Mouse (Mus musculus) olfactory bulb, adult 2 months (tissue): ENCODE results near the gene Dnajb2. TPM values are rescaled to one million over a fixed set of nuclear protein-coding genes. Genes with fewer than 3 reads are reported as not detected.

Experiments used
- H3K27ac ChIP-seq: fragments of 200-500 bp; 2 replicates; pipeline ENCODE4 v1.5.1; 2012; ENCODE audit warnings: low read depth, low read length; ENCODE audit not compliant: insufficient read depth
- H3K4me1 ChIP-seq: fragments of 200-500 bp; 2 replicates; pipeline ENCODE4 v1.6.1; 2012; ENCODE audit warnings: low read length; ENCODE audit not compliant: control insufficient read depth, insufficient read depth
- H3K4me3 ChIP-seq: fragments of 200-500 bp; 2 replicates; pipeline ENCODE4 v1.5.1; 2012; ENCODE audit warnings: mild to moderate bottlenecking, low read depth, low read length, moderate library complexity; ENCODE audit not compliant: insufficient read depth
- CTCF ChIP-seq: fragments of 200-500 bp; IDR thresholded peaks from 2 replicates; pipeline ENCODE4 v1.5.1; 2012; ENCODE audit warnings: low read depth, mild to moderate bottlenecking, low read length, moderate library complexity; ENCODE audit not compliant: insufficient read depth
- POLR2A ChIP-seq: fragments of 200-500 bp; IDR thresholded peaks from 2 replicates; pipeline ENCODE4 v1.6.1; 2012; ENCODE audit warnings: mild to moderate bottlenecking, low read depth, low read length, moderate library complexity; ENCODE audit not compliant: insufficient read depth
- WGBS: fragments of 180-500 bp; shearing (Covaris S2); methylation state at CpG from one replicate; pipeline ENCODE4 v1.1.7; 2018; 5-methylcytosine and 5-hydroxymethylcytosine counted together
- polyA plus RNA-seq: library from polyadenylated mRNA; stranded (reverse); fragments of >200 nt; gene quantifications from 2 replicates; pipeline ENCODE4 v1.2.4, GENCODE M21; 2012; ENCODE audit warnings: low replicate concordance; ENCODE audit not compliant: missing spikeins, insufficient read depth, insufficient read length

Dnajb2 gene
- polyA plus RNA-seq, 1 experiment = not detected

DNA sequence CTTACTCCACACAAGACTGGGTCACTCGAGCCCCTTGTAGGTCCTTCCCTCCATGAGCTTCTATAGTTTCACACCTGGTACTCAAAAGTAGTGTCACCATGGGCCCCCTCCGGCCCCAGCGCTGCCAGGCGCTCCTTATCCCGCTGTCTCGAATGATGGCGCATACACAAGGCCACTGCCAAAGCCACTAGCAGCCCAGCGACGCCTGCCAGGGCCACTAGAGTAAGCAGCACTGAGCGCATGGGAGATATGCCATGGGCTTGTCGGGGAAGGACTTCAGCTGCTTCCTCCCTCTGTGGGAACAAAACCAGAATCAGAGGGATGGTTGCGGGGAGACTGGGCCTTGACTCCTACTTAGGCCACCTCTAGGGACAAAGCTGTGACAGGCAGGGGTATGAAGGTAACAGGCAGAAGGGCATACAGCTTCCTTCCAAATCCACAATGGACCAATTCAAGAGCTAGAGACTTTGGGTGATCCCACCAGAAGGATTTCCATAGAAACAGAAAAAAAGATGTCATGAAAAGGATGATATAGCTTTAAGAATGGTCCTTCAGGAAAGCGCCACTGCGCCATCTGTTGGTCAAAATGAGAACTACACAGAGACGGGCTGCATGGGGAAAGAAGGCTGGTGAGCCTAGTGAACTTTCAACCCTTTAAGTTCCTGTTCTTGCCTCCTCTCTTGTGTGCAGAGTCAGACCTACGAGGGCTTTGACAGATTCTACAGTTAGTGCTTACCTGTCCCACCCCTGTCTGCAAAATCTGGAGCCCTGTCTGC lies 17.8 kb downstream of the Dnajb2 start:
- 61% methylated on average over 16 of the region's 16 CpGs for WGBS
- Histone ChIP-seq H3K27ac (no peak overlapping the region), H3K4me3 (no peak overlapping the region), H3K4me1 (peaks cover 23% of the 10 kb centered on the region)
- TF ChIP-seq CTCF (peak; percentile 36; the same call in 1 of the 2 replicates), POLR2A (no peak)

DNA sequence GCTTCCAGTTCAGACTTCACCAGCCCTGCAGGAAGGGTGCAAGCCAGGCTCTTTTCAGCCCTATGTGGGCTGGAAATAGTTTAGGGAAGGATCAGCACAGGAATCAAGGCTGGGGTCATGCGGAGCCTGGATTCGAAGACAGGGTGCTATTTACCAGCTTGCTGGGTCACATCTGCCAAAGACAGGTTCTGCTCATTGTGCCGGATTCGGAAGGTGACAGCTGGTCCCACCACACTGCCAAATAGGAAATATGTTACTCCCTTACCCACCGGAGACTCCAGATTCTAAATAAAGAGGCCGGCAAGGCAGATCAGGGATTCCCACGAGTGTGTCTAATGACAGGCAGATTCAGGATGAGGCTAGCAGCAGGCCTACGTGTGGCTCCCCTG lies 18.4 kb downstream of the Dnajb2 start:
- H3K4me3 ChIP-seq = no peak overlapping the region
- H3K4me1 ChIP-seq = peaks cover 21% of the 10 kb centered on the region
- WGBS = 54% methylated on average over 8 of the region's 8 CpGs
- TF ChIP-seq POLR2A (no peak), CTCF (no peak)
- H3K27ac ChIP-seq = no peak overlapping the region

DNA sequence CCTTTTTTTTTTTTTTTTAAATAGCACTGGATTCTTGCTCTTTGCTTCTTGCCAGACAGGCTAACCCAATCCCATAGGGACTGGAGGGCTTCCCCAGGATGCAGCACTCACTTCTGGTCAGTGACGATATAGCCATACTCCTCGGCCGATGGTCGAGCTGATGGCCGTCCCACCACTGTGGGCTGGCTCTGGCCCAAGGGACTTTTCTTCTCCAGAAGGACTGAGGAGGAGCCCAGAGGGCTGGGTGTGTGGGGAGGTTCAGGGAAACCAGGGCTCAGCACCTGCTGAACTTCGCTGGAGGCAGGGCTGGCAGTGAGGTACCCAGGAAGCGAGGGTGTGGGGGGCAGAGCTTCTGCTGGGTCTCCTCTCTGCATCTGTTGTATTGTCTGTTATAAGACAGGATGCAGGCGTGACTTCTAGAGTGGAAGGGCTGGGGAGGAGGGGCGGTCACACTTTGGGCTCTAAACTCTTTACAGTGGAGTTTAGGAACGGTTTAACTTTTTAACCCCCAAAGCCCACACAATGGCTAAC lies 19.4 kb downstream of the Dnajb2 start:
- H3K4me3 ChIP-seq = no peak overlapping the region
- TF ChIP-seq CTCF = no peak
- no peak for TF ChIP-seq POLR2A
- 69% methylated on average over 10 of the region's 10 CpGs for WGBS
- no peak overlapping the region for H3K27ac ChIP-seq
- peaks cover 21% of the 10 kb centered on the region for H3K4me1 ChIP-seq

DNA sequence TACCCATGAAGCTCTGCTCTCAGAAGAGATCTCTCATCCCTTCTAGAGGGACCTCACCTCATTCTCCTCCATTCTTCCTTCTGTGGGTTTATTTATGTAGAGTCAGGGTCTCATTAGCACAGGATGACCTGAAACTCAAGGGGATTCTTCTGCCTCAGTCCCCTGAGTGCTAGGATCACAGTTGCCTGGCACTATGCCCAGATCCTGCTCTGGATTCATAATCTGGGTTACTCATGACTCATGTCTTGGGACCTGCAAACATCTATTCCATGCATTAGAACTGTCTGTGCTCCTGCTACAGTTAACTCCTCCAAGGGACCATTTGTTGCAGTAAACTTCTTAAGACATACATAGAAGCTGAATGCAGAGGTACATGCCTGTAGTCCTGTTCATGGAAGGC lies 25.1 kb downstream of the Dnajb2 start:
- H3K27ac ChIP-seq = no peak overlapping the region
- H3K4me3 ChIP-seq = no peak overlapping the region
- peaks cover 4% of the 10 kb centered on the region for H3K4me1 ChIP-seq
- no peak for TF ChIP-seq CTCF
- TF ChIP-seq POLR2A = no peak

DNA sequence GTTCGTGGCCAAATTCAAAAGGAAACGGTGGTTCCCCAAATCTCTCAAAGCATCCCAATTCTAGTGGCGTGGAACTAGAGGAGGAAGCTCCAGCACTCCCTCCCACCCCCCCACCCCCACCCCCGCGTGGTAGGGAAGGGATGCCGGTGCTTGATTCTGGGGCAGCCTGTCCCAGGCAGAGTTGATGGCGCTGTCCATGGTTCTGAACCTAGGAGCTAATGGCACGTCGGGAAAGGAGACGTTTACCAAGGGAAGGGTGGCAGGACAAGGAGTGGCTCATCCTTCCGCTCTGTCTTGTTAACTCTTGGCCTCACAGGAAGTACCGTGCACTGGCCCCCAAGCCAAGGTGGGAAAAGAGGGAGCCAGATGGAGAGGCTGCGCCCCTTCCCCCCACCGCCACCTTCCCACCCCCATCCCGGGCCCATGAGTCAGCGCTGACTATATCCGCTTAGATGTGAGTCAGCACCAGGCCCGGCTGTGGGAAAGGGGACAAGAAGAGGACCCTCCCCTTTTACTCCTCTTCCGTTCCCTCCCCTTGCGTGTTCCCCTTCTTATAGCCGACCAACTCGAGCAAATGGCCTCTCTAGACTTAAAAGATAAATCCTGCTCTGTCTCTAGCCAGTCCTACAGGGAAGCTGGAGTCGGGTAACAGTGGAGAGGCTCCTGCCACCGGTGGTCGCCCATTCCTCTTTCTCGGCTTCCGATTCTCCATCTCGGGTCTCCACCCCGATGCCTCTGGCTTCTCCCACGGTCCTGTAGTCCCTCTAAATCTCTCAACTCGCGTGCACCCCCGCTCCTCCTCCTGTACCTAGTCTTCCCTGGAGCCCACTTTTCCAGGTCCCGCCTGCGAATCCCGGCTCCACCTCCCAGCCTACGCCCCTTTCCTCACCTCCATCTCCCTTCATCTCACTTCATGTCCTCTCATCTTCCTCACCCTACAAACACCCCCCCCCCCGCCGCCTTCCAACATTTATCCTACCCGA lies 27.1 kb downstream of the Dnajb2 start:
- Histone ChIP-seq H3K4me1 (peaks cover 4% of the 10 kb centered on the region), H3K27ac (peak overlapping the region; percentile 95), H3K4me3 (peak overlapping the region; percentile 87)
- WGBS = under 1% methylated on average over 40 of the region's 40 CpGs
- TF ChIP-seq POLR2A (0 out of 2 replicates have a peak, but pooled peaks have one; percentile 8), CTCF (no peak)

DNA sequence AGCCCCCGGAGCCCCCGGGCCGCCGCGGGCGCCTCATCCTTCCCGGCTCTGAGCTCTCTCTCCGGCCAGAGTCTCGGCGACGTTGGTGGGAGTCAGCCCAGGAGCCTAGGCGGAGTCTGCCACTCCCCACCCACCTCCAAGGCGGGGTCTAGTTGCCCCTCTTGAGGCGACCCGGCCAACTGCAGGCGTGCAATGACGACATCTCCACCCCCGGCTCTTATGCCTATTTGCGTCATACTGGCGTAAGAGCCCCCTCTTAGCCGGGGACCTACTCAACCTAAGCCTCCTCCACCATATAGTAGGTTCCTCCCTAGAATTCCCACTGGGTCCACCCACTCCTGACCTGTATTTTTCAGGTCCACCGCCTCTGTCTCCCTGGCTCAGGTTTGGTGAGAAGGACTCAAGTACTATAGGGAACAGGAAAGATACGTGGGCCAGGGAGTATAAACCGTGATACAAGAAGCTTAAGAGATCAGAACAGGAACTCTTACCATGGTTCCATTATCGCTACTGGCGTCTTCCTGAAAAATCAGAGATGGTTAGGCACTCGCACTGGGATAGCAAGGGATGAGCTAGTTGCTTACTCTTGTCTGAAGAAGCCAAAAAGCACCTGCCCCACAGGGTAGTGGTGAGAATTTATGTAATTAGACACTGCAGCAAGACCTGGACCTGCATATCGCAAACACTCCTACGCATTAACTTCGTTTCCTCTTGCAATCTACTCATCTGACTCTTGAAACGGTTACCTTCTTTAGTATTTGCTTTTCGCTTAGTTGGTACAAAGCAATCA lies 28.1 kb downstream of the Dnajb2 start, which contains the start of gene Ptprn:
Ptprn (minus strand) TSS at position 412 of the 790 bp plus-strand sequence.
- TF ChIP-seq POLR2A = peak; percentile 45; the same call in 1 of the 2 replicates
- peak; percentile 34; the same call in 1 of the 2 replicates for TF ChIP-seq CTCF
- peak within 1 kb of the TSS; percentile 87 for H3K4me3 ChIP-seq
- peaks cover 4% of the 10 kb centered on the region for H3K4me1 ChIP-seq
- peak within 1 kb of the TSS; percentile 95 for H3K27ac ChIP-seq
- WGBS = 6% methylated on average over 32 of the region's 32 CpGs

DNA sequence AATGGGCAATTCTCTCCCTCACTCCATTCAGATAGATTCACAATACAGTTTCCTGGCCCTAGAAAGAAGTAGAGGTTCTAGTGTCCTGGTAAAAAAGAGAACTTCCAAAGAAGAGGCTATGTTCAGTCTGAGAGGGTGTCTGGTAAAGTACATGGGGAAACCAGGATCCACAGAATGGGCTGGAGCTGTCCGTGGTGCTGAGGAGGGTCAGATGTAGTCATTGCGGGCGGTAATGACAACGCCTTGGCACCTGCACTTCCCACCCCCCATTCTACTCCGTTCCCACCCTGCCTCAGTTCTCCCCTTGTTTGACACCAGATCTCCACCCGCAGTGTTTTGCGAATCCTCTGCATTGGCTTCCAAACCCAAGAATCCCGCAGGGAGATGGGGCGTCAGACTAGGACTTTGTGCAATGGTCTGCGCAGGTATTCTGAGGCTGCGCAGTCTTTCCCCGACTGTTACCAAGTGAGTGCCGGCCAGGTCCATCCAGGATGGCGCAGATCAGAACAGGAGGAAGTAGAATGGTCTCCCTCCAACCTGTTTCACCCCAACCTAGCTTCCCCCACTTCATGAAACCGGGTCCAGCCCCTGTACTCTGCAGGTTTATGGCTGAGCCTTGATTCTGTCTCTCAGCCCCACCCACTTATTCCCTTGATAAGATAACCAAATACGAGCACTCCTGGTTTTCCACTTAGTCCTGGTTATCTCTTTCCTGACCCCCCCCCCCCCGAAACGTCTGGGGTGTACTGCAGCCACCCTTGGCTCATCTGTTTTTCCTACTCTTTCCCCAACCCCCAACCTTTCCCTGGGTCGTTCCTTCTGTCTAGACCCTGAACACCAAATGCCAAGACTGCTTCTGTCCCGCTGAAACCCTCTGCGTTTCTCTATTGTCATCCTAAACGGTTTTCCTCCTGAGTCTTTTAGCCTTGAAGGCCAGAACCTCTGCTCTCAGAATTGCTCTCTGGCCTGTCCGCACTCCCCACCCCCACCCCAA lies 41.3 kb downstream of the Dnajb2 start:
- WGBS = 3% methylated on average over 23 of the region's 23 CpGs
- TF ChIP-seq POLR2A = no peak
- TF ChIP-seq CTCF = no peak
- Histone ChIP-seq H3K4me1 (peaks cover 9% of the 10 kb centered on the region), H3K27ac (no peak overlapping the region), H3K4me3 (peak overlapping the region; percentile 42)
